Mouse (Mus musculus) myocyte (in vitro differentiated cells): Measurements from ENCODE around the gene Stxbp5.

ENCODE experiments used
- E2F4 ChIP-seq: IDR thresholded peaks from one replicate; pipeline ENCODE4 v1.6.1; 2011; ENCODE audit warnings: mild to moderate bottlenecking, control low read depth, moderate library complexity; ENCODE audit not compliant: insufficient read depth
- MAX ChIP-seq: IDR thresholded peaks from one replicate; pipeline ENCODE4 v1.6.1; 2011; ENCODE audit warnings: low read depth, mild to moderate bottlenecking, control low read depth
- MYOG ChIP-seq, 3 experiments: IDR thresholded peaks; one replicate each; pipeline ENCODE4 v1.6.1; 2011; ENCODE audit warnings: control low read depth in 2 of 3, low read depth in 2 of 3, mild to moderate bottlenecking in 2 of 3; ENCODE audit not compliant: insufficient read length in 2 of 3, control insufficient read depth in 1 of 3, insufficient read depth in 1 of 3
- POLR2A ChIP-seq: IDR thresholded peaks from one replicate; pipeline ENCODE4 v1.6.1; 2011; ENCODE audit warnings: low read depth, mild to moderate bottlenecking, control low read depth, moderate library complexity; ENCODE audit not compliant: insufficient read length
- POLR2AphosphoS2 ChIP-seq: IDR thresholded peaks from one replicate; pipeline ENCODE4 v1.6.1; 2011; ENCODE audit warnings: low read depth, control low read depth; ENCODE audit not compliant: insufficient read length
- TCF12 ChIP-seq: IDR thresholded peaks from one replicate; pipeline ENCODE4 v1.6.1; 2011; ENCODE audit warnings: mild to moderate bottlenecking, control low read depth; ENCODE audit not compliant: poor library complexity, insufficient read depth, severe bottlenecking
- USF1 ChIP-seq: IDR thresholded peaks from one replicate; pipeline ENCODE4 v1.6.1; 2011; ENCODE audit warnings: low read depth, mild to moderate bottlenecking, control low read depth, moderate library complexity

DNA sequence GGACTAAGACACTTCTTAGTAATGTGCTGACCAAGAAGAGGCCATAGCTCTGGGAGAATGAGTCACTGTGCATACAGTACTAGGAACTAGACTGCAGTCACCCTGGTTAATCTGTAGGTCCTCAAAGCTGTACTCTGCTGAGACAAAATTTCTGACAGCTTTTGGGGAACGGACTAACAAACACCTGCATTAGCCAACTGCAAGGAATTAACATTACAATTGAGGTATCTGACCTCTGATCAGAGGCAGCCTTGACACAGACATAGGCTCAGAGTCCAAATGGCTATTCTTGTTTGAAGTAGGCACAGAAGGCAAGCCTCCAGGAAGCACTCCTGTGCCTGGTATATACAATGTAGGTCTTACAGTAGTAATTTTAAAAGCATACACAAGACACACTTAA, 99.3 kb downstream of the Stxbp5 start:
- TF ChIP-seq MYOG (IDR thresholded peaks at IDR 0.05; ENCODE audit: control insufficient read depth in 1 of 3, insufficient read depth in 1 of 3, insufficient read length in 2 of 3, low read depth in 2 of 3) (no peak), POLR2A (no peak), TCF12 (no peak), MAX (no peak), USF1 (no peak), E2F4 (no peak), POLR2AphosphoS2 (no peak)
